Mouse (Mus musculus) C2C12 (cell line): ENCODE results near the gene Foxp1.

Experiments
- CTCF ChIP-seq: IDR thresholded peaks from one replicate; pipeline ENCODE4 v1.5.1; 2011; ENCODE audit not compliant: control insufficient read depth, insufficient read depth, insufficient read length
- MAX ChIP-seq: IDR thresholded peaks from one replicate; pipeline ENCODE4 v1.6.1; 2011; ENCODE audit warnings: mild to moderate bottlenecking, control low read depth
- MYOG ChIP-seq: IDR thresholded peaks from one replicate; pipeline ENCODE4 v1.6.1; 2011; ENCODE audit not compliant: control insufficient read depth, insufficient read length; ENCODE audit errors: extremely low read depth
- USF1 ChIP-seq: IDR thresholded peaks from one replicate; pipeline ENCODE4 v1.6.1; 2011; ENCODE audit warnings: low read depth, mild to moderate bottlenecking, control low read depth, moderate library complexity

- no peak for TF ChIP-seq CTCF
- no peak for TF ChIP-seq USF1
- no peak for TF ChIP-seq MAX
- TF ChIP-seq MYOG = no peak
These were observed 391.6 kb downstream of the Foxp1 start for GRCm38 (mm10) chr6:99130758-99131410.
